10 mouse cellular contexts compared by ENCODE assay signal in genomic region chr2:26490760-26491301, GRCm38 (mm10). TPM values are rescaled to one million over a fixed set of nuclear protein-coding genes. Genes with fewer than 3 reads are reported as not detected.
A peak's percentile ranks its signal among the peaks of the same experiment; 100 is the strongest.
DNase-seq lines count a peak whose midpoint lies in the region; ATAC-seq and TF ChIP-seq lines count a peak whose summit lies in the region.
"Had no signal": no experiment of that assay in that cellular context is flagged by ENCODE, and none has a peak within 500 bp of the region (broad histone marks: within the 10 kb centered on the region; RNA-seq: fewer than 3 reads in every experiment).

No protein-coding gene starts in this region.

- peak overlapping the region; percentile 90 for H3K27ac ChIP-seq in kidney, embryonic 15.5 days
- peak overlapping the region; percentile 60 for H3K27ac ChIP-seq in forebrain, embryonic 11.5 days (ENCODE audit: low read depth, low read length)
- H3K27ac ChIP-seq in hindbrain, postnatal 0 days = peak overlapping the region; percentile 72; the same call in 1 of the 2 replicates
- peak overlapping the region; percentile 87 for H3K27ac ChIP-seq in midbrain, embryonic 15.5 days
- H3K27ac ChIP-seq: liver, embryonic 14.5 days had no signal

- no peaks in the 10 kb centered on the region; the same call in 1 of the 2 replicates for H3K36me3 ChIP-seq in kidney, embryonic 15.5 days
- H3K36me3 ChIP-seq in forebrain, embryonic 11.5 days (ENCODE audit: control insufficient read depth, insufficient read depth, low read length) = no peaks in the 10 kb centered on the region
- H3K36me3 ChIP-seq in hindbrain, postnatal 0 days (ENCODE audit: insufficient read depth, low read length) = no peaks in the 10 kb centered on the region
- no peaks in the 10 kb centered on the region for H3K36me3 ChIP-seq in midbrain, embryonic 15.5 days (replicated peaks)

- H3K9me3 ChIP-seq in kidney, embryonic 15.5 days (replicated peaks) = no peaks in the 10 kb centered on the region
- H3K9me3 ChIP-seq in forebrain, embryonic 11.5 days (ENCODE audit: control insufficient read depth, low read length) = no peaks in the 10 kb centered on the region
- no peaks in the 10 kb centered on the region for H3K9me3 ChIP-seq in hindbrain, postnatal 0 days (ENCODE audit: low read length)
- H3K9me3 ChIP-seq in midbrain, embryonic 15.5 days = no peaks in the 10 kb centered on the region

- no peak for DNase-seq in kidney, adult 11 months
- DNase-seq in forebrain, embryonic 11.5 days (ENCODE audit: low spot score) = no peak
- DNase-seq in hindbrain, postnatal 0 days (ENCODE audit: low spot score) = no peak
- no peak for DNase-seq in embryo, embryonic 11 days
- no peak for DNase-seq in thymus, postnatal 10 days (ENCODE audit: low spot score in 2 of 2)
- DNase-seq in right cerebral cortex, postnatal 14 days = no peak

- peak overlapping the region; percentile 29; the same call in 1 of the 2 replicates for H3K4me2 ChIP-seq in kidney, embryonic 15.5 days
- H3K4me2 ChIP-seq in forebrain, embryonic 11.5 days (ENCODE audit: low read depth, low read length, severe bottlenecking) = no peak overlapping the region
- H3K4me2 ChIP-seq in hindbrain, postnatal 0 days (ENCODE audit: low read depth, low read length) = no peak overlapping the region
- no peak overlapping the region for H3K4me2 ChIP-seq in midbrain, embryonic 15.5 days

- peaks cover 100% of the 10 kb centered on the region for H3K4me1 ChIP-seq in kidney, embryonic 15.5 days
- H3K4me1 ChIP-seq in forebrain, embryonic 11.5 days (replicated peaks; ENCODE audit: control insufficient read depth, insufficient read depth, low read length) = peaks cover 83% of the 10 kb centered on the region
- peaks cover 61% of the 10 kb centered on the region for H3K4me1 ChIP-seq in hindbrain, postnatal 0 days (ENCODE audit: insufficient read depth, low read length)
- peaks cover 86% of the 10 kb centered on the region for H3K4me1 ChIP-seq in midbrain, embryonic 15.5 days

- H3K9ac ChIP-seq in kidney, embryonic 15.5 days = 0 out of 2 replicates have a peak overlapping the region, but pooled peaks have one; percentile 15
- H3K9ac ChIP-seq in forebrain, embryonic 11.5 days (ENCODE audit: low read length) = peak overlapping the region; percentile 1; the same call in 1 of the 2 replicates
- H3K9ac ChIP-seq in hindbrain, postnatal 0 days (replicated peaks; ENCODE audit: low read length) = 0 out of 2 replicates have a peak overlapping the region, but pooled peaks have one; percentile 3
- H3K9ac ChIP-seq in midbrain, embryonic 15.5 days = no peak overlapping the region
- H3K9ac ChIP-seq: liver, embryonic 14.5 days had no signal

- no peak for TF ChIP-seq CTCF in hindbrain, postnatal 0 days (IDR thresholded peaks at IDR 0.05; ENCODE audit: low read depth)

- ATAC-seq in kidney, embryonic 15.5 days (replicated peaks; ENCODE audit: low FRiP score) = no peak
- ATAC-seq in forebrain, embryonic 11.5 days (replicated peaks; ENCODE audit: low FRiP score) = no peak
- ATAC-seq in hindbrain, postnatal 0 days = no peak
- ATAC-seq in midbrain, embryonic 15.5 days (replicated peaks) = no peak

- 21% methylated on average over 4 of the region's 4 CpGs for WGBS in kidney, embryonic 15.5 days
- WGBS in forebrain, embryonic 11.5 days = 21% methylated on average over 4 of the region's 4 CpGs
- 26% methylated on average over 4 of the region's 4 CpGs for WGBS in hindbrain, postnatal 0 days
- 20% methylated on average over 4 of the region's 4 CpGs for WGBS in midbrain, embryonic 15.5 days

- H3K4me3 ChIP-seq in kidney, embryonic 15.5 days (replicated peaks) = no peak overlapping the region
- no peak overlapping the region for H3K4me3 ChIP-seq in forebrain, embryonic 11.5 days (ENCODE audit: low read depth, low read length)
- H3K4me3 ChIP-seq in hindbrain, postnatal 0 days (ENCODE audit: low read length) = no peak overlapping the region
- H3K4me3 ChIP-seq in midbrain, embryonic 15.5 days = no peak overlapping the region

- H3K27me3 ChIP-seq in kidney, embryonic 15.5 days = no peaks in the 10 kb centered on the region
- no peaks in the 10 kb centered on the region for H3K27me3 ChIP-seq in forebrain, embryonic 11.5 days (ENCODE audit: control insufficient read depth, insufficient read depth, low read length)
- H3K27me3 ChIP-seq in hindbrain, postnatal 0 days (ENCODE audit: insufficient read depth, low read length) = no peaks in the 10 kb centered on the region
- no peaks in the 10 kb centered on the region for H3K27me3 ChIP-seq in midbrain, embryonic 15.5 days (replicated peaks)
- H3K27me3 ChIP-seq: CH12.LX had no signal

RNA-seq across cellular contexts. Expression of gene Notch1, which starts 25.6 kb away (rescaled TPM):
- polyA plus RNA-seq in kidney, embryonic 15.5 days (2015; fragmentation: Nextera tagmentation; extraction: Ambion mirVana) = 22.0 and 24.6 TPM in 2 replicates
- 68.3 and 70.9 TPM in 2 replicates for polyA plus RNA-seq in forebrain, embryonic 11.5 days (2014; fragmentation: Nextera tagmentation; extraction: Ambion mirVana)
- total RNA-seq in hindbrain, postnatal 0 days (2014; rRNA removed) = 75.2 and 75.9 TPM in 2 replicates
- polyA plus RNA-seq in hindbrain, postnatal 0 days (2015; fragmentation: Nextera tagmentation; extraction: Ambion mirVana) = 9.2 and 10.0 TPM in 2 replicates
- 15.6 and 17.6 TPM in 2 replicates for polyA plus RNA-seq in midbrain, embryonic 15.5 days (2015; fragmentation: Nextera tagmentation; extraction: Ambion mirVana)

RNA-seq across cellular contexts. Expression of gene Sec16a, which starts 45.8 kb away (rescaled TPM):
- 25.3 and 26.0 TPM in 2 replicates for polyA plus RNA-seq in kidney, embryonic 15.5 days (2015; fragmentation: Nextera tagmentation; extraction: Ambion mirVana)
- 39.3 and 40.9 TPM in 2 replicates for polyA plus RNA-seq in forebrain, embryonic 11.5 days (2014; fragmentation: Nextera tagmentation; extraction: Ambion mirVana)
- 60.9 and 89.2 TPM in 2 replicates for total RNA-seq in hindbrain, postnatal 0 days (2014; rRNA removed)
- 9.9 and 10.5 TPM in 2 replicates for polyA plus RNA-seq in hindbrain, postnatal 0 days (2015; fragmentation: Nextera tagmentation; extraction: Ambion mirVana)
- polyA plus RNA-seq in midbrain, embryonic 15.5 days (2015; fragmentation: Nextera tagmentation; extraction: Ambion mirVana) = 21.3 and 21.5 TPM in 2 replicates
